In genomic region chr12:99440953-99441352, GRCm38 (mm10) we compare ENCODE assay signal across 13 mouse cellular contexts.
"Had no signal": no experiment of that assay in that cellular context is flagged by ENCODE, and none has a peak within 500 bp of the region (broad histone marks: within the 10 kb centered on the region; RNA-seq: fewer than 3 reads in every experiment).

No protein-coding gene starts in this region.

- H3K4me2 ChIP-seq: limb, embryonic 12.5 days; liver, embryonic 13.5 days; lung, embryonic 15.5 days; midbrain, embryonic 11.5 days; midbrain, embryonic 15.5 days had no signal

- H3K4me3 ChIP-seq: left cerebral cortex, adult 2 months; limb, embryonic 12.5 days; liver, embryonic 13.5 days; lung, embryonic 15.5 days; midbrain, embryonic 15.5 days had no signal

- H3K27me3 ChIP-seq: limb, embryonic 12.5 days; liver, embryonic 13.5 days; lung, embryonic 15.5 days; midbrain, embryonic 15.5 days had no signal

- H3K9ac ChIP-seq: limb, embryonic 12.5 days; liver, embryonic 13.5 days; liver, postnatal 0 days; lung, embryonic 15.5 days; midbrain, embryonic 15.5 days had no signal

- H3K36me3 ChIP-seq: limb, embryonic 12.5 days; liver, embryonic 13.5 days; lung, embryonic 15.5 days; midbrain, embryonic 15.5 days had no signal

- H3K4me1 ChIP-seq: lung, embryonic 15.5 days; midbrain, embryonic 15.5 days had no signal

- DNase-seq: kidney, adult 18-20 months; kidney, postnatal 25 days; liver; liver, embryonic 13.5 days; liver, postnatal 0 days; lung, postnatal 14 days; thymus, postnatal 36 days had no signal

- H3K27ac ChIP-seq: left cerebral cortex, adult 2 months; limb, embryonic 12.5 days; liver, embryonic 13.5 days; lung, embryonic 15.5 days; macrophage; midbrain, embryonic 15.5 days had no signal

- H3K9me3 ChIP-seq: limb, embryonic 12.5 days; liver, embryonic 13.5 days; lung, embryonic 15.5 days; midbrain, embryonic 15.5 days had no signal

- ATAC-seq: liver, postnatal 0 days; midbrain, embryonic 15.5 days had no signal
